8 mouse cellular contexts compared by ENCODE assay signal in the genomic region with DNA sequence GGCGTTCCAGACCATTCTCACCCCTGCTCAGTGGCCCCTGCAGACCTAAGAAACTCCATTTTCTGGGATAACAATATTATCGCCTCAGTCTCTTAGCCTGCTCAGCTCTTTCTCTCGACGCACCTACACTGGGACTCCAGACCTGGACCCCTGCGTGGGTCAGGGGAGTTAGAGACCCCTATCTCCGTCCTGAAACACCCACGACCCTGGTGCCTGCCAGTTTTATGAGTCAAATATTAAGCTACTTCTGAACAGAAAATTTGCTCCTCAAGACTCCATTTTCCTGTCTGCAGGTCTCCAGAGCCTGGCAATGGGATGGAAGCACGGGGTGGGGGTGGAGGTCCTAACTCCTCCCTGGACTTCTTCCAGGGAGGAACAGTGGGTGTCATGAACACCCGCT. TPM values are rescaled to one million over a fixed set of nuclear protein-coding genes. Genes with fewer than 3 reads are reported as not detected.
DNase-seq lines count a peak whose midpoint lies in the region; ATAC-seq and TF ChIP-seq lines count a peak whose summit lies in the region.

No protein-coding gene starts in this region.

- H3K36me3 ChIP-seq in lung, embryonic 16.5 days (ENCODE audit: control insufficient read depth, insufficient read depth, low read length), result no peaks in the 10 kb centered on the region
- no peaks in the 10 kb centered on the region for H3K36me3 ChIP-seq in forebrain, embryonic 11.5 days (ENCODE audit: control insufficient read depth, insufficient read depth, low read length)
- no peaks in the 10 kb centered on the region for H3K36me3 ChIP-seq in limb, embryonic 11.5 days (ENCODE audit: control insufficient read depth, insufficient read depth, low read length)

- H3K4me3 ChIP-seq in lung, embryonic 16.5 days (ENCODE audit: low read length), result peak overlapping the region; percentile 63
- H3K4me3 ChIP-seq in forebrain, embryonic 11.5 days (ENCODE audit: low read depth, low read length), result peak overlapping the region; percentile 52
- H3K4me3 ChIP-seq in limb, embryonic 11.5 days (ENCODE audit: low read depth, low read length), result peak overlapping the region; percentile 58
- H3K4me3 ChIP-seq in olfactory bulb, adult 2 months (ENCODE audit: insufficient read depth, low read depth, low read length), result peak overlapping the region; percentile 67

- H3K27me3 ChIP-seq in lung, embryonic 16.5 days (ENCODE audit: control insufficient read depth, insufficient read depth, low read depth, low read length), result peaks cover 70% of the 10 kb centered on the region
- peaks cover 73% of the 10 kb centered on the region for H3K27me3 ChIP-seq in forebrain, embryonic 11.5 days (ENCODE audit: control insufficient read depth, insufficient read depth, low read length)
- peaks cover 74% of the 10 kb centered on the region for H3K27me3 ChIP-seq in limb, embryonic 11.5 days (ENCODE audit: control insufficient read depth, insufficient read depth, low read length)

- no peak for ATAC-seq in lung, embryonic 16.5 days (ENCODE audit: low read depth)
- ATAC-seq in forebrain, embryonic 11.5 days (replicated peaks; ENCODE audit: low FRiP score), result no peak
- ATAC-seq in limb, embryonic 11.5 days (ENCODE audit: insufficient number of reproducible peaks, low FRiP score, low TSS enrichment, low read depth), result no peak

- no peaks in the 10 kb centered on the region for H3K9me3 ChIP-seq in lung, embryonic 16.5 days (ENCODE audit: control insufficient read depth, low read length)
- H3K9me3 ChIP-seq in forebrain, embryonic 11.5 days (ENCODE audit: control insufficient read depth, low read length), result no peaks in the 10 kb centered on the region
- H3K9me3 ChIP-seq in limb, embryonic 11.5 days (ENCODE audit: control insufficient read depth, low read length), result no peaks in the 10 kb centered on the region

- TF ChIP-seq CTCF in olfactory bulb, adult 2 months (IDR thresholded peaks at IDR 0.05; ENCODE audit: insufficient read depth, low read depth, low read length), result no peak

- no peak for DNase-seq in lung, postnatal 14 days
- DNase-seq in forebrain, embryonic 11.5 days (ENCODE audit: low spot score), result peak; percentile 59
- DNase-seq in limb, embryonic 11.5 days (ENCODE audit: low spot score), result peak; percentile 51
- DNase-seq in urinary bladder, postnatal 10 days (ENCODE audit: low spot score), result no peak
- DNase-seq in embryo, embryonic 10 days (ENCODE audit: low spot score), result no peak
- no peak for DNase-seq in cerebellum, postnatal 36 days

- H3K4me1 ChIP-seq in lung, embryonic 16.5 days (replicated peaks; ENCODE audit: control insufficient read depth, insufficient read depth, low read length), result peaks cover 54% of the 10 kb centered on the region
- H3K4me1 ChIP-seq in forebrain, embryonic 11.5 days (replicated peaks; ENCODE audit: control insufficient read depth, insufficient read depth, low read length), result peaks cover 35% of the 10 kb centered on the region
- H3K4me1 ChIP-seq in limb, embryonic 11.5 days (ENCODE audit: control insufficient read depth, insufficient read depth, low read length), result peaks cover 27% of the 10 kb centered on the region
- H3K4me1 ChIP-seq in olfactory bulb, adult 2 months (ENCODE audit: control insufficient read depth, insufficient read depth, low read length), result peaks cover 55% of the 10 kb centered on the region

- TF ChIP-seq POLR2A in olfactory bulb, adult 2 months (IDR thresholded peaks at IDR 0.05; ENCODE audit: insufficient read depth, low read depth, low read length), result no peak

- peak overlapping the region; percentile 32; the same call in 1 of the 2 replicates for H3K27ac ChIP-seq in lung, embryonic 16.5 days (ENCODE audit: low read length)
- H3K27ac ChIP-seq in forebrain, embryonic 11.5 days (ENCODE audit: low read depth, low read length), result no peak overlapping the region
- H3K27ac ChIP-seq in limb, embryonic 11.5 days (replicated peaks; ENCODE audit: low read depth, low read length), result no peak overlapping the region
- peak overlapping the region; percentile 94 for H3K27ac ChIP-seq in olfactory bulb, adult 2 months (ENCODE audit: insufficient read depth, low read depth, low read length)

- H3K4me2 ChIP-seq in lung, embryonic 16.5 days (ENCODE audit: low read depth, low read length), result peak overlapping the region; percentile 100
- H3K4me2 ChIP-seq in forebrain, embryonic 11.5 days (ENCODE audit: low read depth, low read length, severe bottlenecking), result peak overlapping the region; percentile 98
- peak overlapping the region; percentile 99 for H3K4me2 ChIP-seq in limb, embryonic 11.5 days (ENCODE audit: low read depth, severe bottlenecking)

- H3K9ac ChIP-seq in lung, embryonic 16.5 days (ENCODE audit: low read length), result peak overlapping the region; percentile 96
- peak overlapping the region; percentile 98 for H3K9ac ChIP-seq in forebrain, embryonic 11.5 days (ENCODE audit: low read length)
- peak overlapping the region; percentile 96 for H3K9ac ChIP-seq in limb, embryonic 11.5 days (ENCODE audit: low read length)

- 3% methylated on average over 9 of the region's 9 CpGs for WGBS in lung, embryonic 16.5 days
- WGBS in forebrain, embryonic 11.5 days, result 2% methylated on average over 9 of the region's 9 CpGs
- under 1% methylated on average over 9 of the region's 9 CpGs for WGBS in limb, embryonic 11.5 days
- WGBS in olfactory bulb, adult 2 months, result 20% methylated on average over 9 of the region's 9 CpGs

RNA-seq across cellular contexts. Expression of a gene that starts 16.5 kb away (rescaled TPM):
- 7.7 and 7.9 TPM in 2 replicates for polyA plus RNA-seq in lung, embryonic 16.5 days (2015; fragmentation: Nextera tagmentation; extraction: Ambion mirVana)
- 9.5 and 11.2 TPM in 2 replicates for polyA plus RNA-seq in forebrain, embryonic 11.5 days (2014; fragmentation: Nextera tagmentation; extraction: Ambion mirVana)
- 12.2 and 13.4 TPM in 2 replicates for polyA plus RNA-seq in limb, embryonic 11.5 days (2014; fragmentation: Nextera tagmentation; extraction: Ambion mirVana)
- polyA plus RNA-seq in olfactory bulb, adult 2 months (2012; ENCODE audit: insufficient read depth, insufficient read length, low replicate concordance, missing spikeins), result not detected in 2 replicates

RNA-seq across cellular contexts. Expression of a gene that starts 28.7 kb away (rescaled TPM):
- 13.3 and 14.0 TPM in 2 replicates for polyA plus RNA-seq in lung, embryonic 16.5 days (2015; fragmentation: Nextera tagmentation; extraction: Ambion mirVana)
- 6.4 and 7.0 TPM in 2 replicates for polyA plus RNA-seq in forebrain, embryonic 11.5 days (2014; fragmentation: Nextera tagmentation; extraction: Ambion mirVana)
- polyA plus RNA-seq in limb, embryonic 11.5 days (2014; fragmentation: Nextera tagmentation; extraction: Ambion mirVana), result 5.4 and 5.8 TPM in 2 replicates
- polyA plus RNA-seq in olfactory bulb, adult 2 months (2012; ENCODE audit: insufficient read depth, insufficient read length, low replicate concordance, missing spikeins), result not detected in 2 replicates

RNA-seq across cellular contexts. Expression of a gene that starts 34.5 kb away (rescaled TPM):
- polyA plus RNA-seq in lung, embryonic 16.5 days (2015; fragmentation: Nextera tagmentation; extraction: Ambion mirVana), result 27.4 and 30.5 TPM in 2 replicates
- polyA plus RNA-seq in forebrain, embryonic 11.5 days (2014; fragmentation: Nextera tagmentation; extraction: Ambion mirVana), result 101 and 103 TPM in 2 replicates
- 121 and 131 TPM in 2 replicates for polyA plus RNA-seq in limb, embryonic 11.5 days (2014; fragmentation: Nextera tagmentation; extraction: Ambion mirVana)
- polyA plus RNA-seq in olfactory bulb, adult 2 months (2012; ENCODE audit: insufficient read depth, insufficient read length, low replicate concordance, missing spikeins), result not detected in 2 replicates

Comparison
In these comparisons a context has a peak if more than half of its experiments do, and no peak if none do; other contexts are left out.
1. H3K27ac ChIP-seq: peak in lung, embryonic 16.5 days (single experiment) and olfactory bulb, adult 2 months (single experiment); none in forebrain, embryonic 11.5 days (single experiment) and limb, embryonic 11.5 days (single experiment).
2. DNase-seq: peak in forebrain, embryonic 11.5 days (single experiment) and limb, embryonic 11.5 days (single experiment); none in lung, postnatal 14 days (single experiment), urinary bladder, postnatal 10 days (single experiment), embryo, embryonic 10 days (single experiment) and cerebellum, postnatal 36 days (0 of 2).
3. Peak in every context shown above with its lines, with median percentiles within 50 percentile points of each other: H3K4me2 ChIP-seq, H3K4me3 ChIP-seq and H3K9ac ChIP-seq.